In the genomic region with DNA sequence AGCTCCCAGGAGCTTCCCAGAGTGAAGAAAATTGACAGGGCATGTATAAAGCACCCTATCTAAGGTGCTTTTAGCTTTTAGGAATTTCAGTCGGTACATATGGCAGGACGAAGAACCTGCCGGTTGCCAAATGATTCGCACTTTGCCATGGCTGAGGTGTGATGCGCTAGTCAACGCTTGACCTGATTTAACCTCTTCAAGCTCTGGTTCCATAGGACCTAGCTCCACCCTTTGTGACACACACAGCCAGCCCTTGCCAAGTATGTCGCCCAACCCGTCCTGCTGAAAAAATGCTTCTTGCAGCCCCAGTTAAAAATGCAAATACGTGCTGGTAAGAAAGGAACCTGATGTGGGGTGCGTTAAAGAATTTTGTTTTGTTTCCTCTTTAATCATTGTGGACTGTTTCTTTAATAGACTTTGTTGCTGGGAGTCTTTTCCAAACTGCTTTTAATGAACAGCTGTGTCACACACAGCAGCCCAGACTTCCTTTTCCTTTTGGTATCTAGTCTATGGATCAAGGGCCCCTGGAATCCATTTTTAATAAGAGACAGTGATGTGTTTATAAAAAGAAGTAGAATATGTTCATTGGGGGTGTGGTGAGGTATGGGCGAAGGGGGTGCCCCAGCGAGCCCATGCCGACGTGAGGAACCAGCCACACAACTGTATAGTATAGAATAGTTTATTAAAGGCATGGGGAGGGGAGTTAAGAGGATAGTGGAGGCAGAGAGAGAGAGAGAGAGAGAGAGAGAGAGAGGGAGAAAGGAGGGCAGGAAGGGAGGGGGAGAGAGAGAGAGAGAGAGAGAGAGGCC, we compare ENCODE assay signal across 10 mouse cellular contexts. TPM values are rescaled to one million over a fixed set of nuclear protein-coding genes. Genes with fewer than 3 reads are reported as not detected.
DNase-seq lines count a peak whose midpoint lies in the region; ATAC-seq and TF ChIP-seq lines count a peak whose summit lies in the region.
"Had no signal": no experiment of that assay in that cellular context is flagged by ENCODE, and none has a peak within 500 bp of the region (broad histone marks: within the 10 kb centered on the region; RNA-seq: fewer than 3 reads in every experiment).

No protein-coding gene starts in this region.

- intact Hi-C loops in left cerebral cortex, postnatal 14 days (cut with DNase I), result no loop called here

- no peak for DNase-seq in heart, adult 11 months
- DNase-seq in spleen, adult 2 months (ENCODE audit: low read depth in 1 of 2, low spot score in 2 of 2), result no peak
- DNase-seq in spleen, postnatal 4 days (ENCODE audit: low spot score in 2 of 2), result no peak
- no peak for DNase-seq in left cerebral cortex, postnatal 14 days (ENCODE audit: low spot score in 2 of 2)
- DNase-seq in layer of hippocampus, adult 11-12 months (ENCODE audit: low spot score), result no peak
- DNase-seq: cerebellum, adult 11-12 months had no signal

- H3K36me3 ChIP-seq in heart, embryonic 11.5 days (ENCODE audit: control insufficient read depth, insufficient read depth, low read length), result no peaks in the 10 kb centered on the region
- H3K36me3 ChIP-seq in spleen, adult 2 months (ENCODE audit: control insufficient read depth, insufficient read depth, low read length), result peaks cover 2% of the 10 kb centered on the region
- no peaks in the 10 kb centered on the region for H3K36me3 ChIP-seq in limb, embryonic 13.5 days
- H3K36me3 ChIP-seq in small intestine, adult 2 months (ENCODE audit: control insufficient read depth, insufficient read depth, low read length), result no peaks in the 10 kb centered on the region
- H3K36me3 ChIP-seq: forebrain, embryonic 10.5 days had no signal

- no peak for ATAC-seq in heart, embryonic 11.5 days (replicated peaks; ENCODE audit: insufficient number of reproducible peaks, low FRiP score, low TSS enrichment)
- ATAC-seq in limb, embryonic 13.5 days (ENCODE audit: low FRiP score, low read depth), result no peak

- H3K4me3 ChIP-seq in heart, embryonic 11.5 days (ENCODE audit: low read depth, low read length), result no peak overlapping the region
- no peak overlapping the region for H3K4me3 ChIP-seq in spleen, adult 2 months (ENCODE audit: extremely low read depth, insufficient read depth, insufficient read length)
- no peak overlapping the region for H3K4me3 ChIP-seq in limb, embryonic 13.5 days
- peak overlapping the region; percentile 61 for H3K4me3 ChIP-seq in small intestine, adult 2 months (ENCODE audit: low read depth, low read length)

- TF ChIP-seq CTCF in spleen, adult 2 months (IDR thresholded peaks at IDR 0.05; ENCODE audit: extremely low read depth, insufficient read depth, insufficient read length, insufficient replicate concordance), result no peak
- no peak for TF ChIP-seq CTCF in small intestine, adult 2 months (IDR thresholded peaks at IDR 0.05; ENCODE audit: extremely low read depth, insufficient read length, insufficient replicate concordance, low read depth, low read length)

- WGBS in heart, embryonic 11.5 days (ENCODE audit: insufficient replicate concordance), result 72% methylated on average over 14 of the region's 14 CpGs
- WGBS in spleen, adult 2 months, result 67% methylated on average over 14 of the region's 14 CpGs
- 70% methylated on average over 14 of the region's 14 CpGs for WGBS in limb, embryonic 13.5 days
- WGBS in small intestine, adult 2 months, result 23% methylated on average over 14 of the region's 14 CpGs

- H3K4me2 ChIP-seq in heart, embryonic 11.5 days, result peak overlapping the region; percentile 59
- H3K4me2 ChIP-seq in limb, embryonic 13.5 days (replicated peaks), result peak overlapping the region; percentile 50

- no peaks in the 10 kb centered on the region for H3K27me3 ChIP-seq in heart, embryonic 11.5 days (ENCODE audit: control insufficient read depth, insufficient read depth, low read length)
- no peaks in the 10 kb centered on the region for H3K27me3 ChIP-seq in spleen, adult 2 months (ENCODE audit: control insufficient read depth, insufficient read depth, low read length)
- no peaks in the 10 kb centered on the region for H3K27me3 ChIP-seq in limb, embryonic 13.5 days
- no peaks in the 10 kb centered on the region for H3K27me3 ChIP-seq in small intestine, adult 2 months (ENCODE audit: control insufficient read depth, insufficient read depth, low read length)

- no peak for TF ChIP-seq POLR2A in spleen, adult 2 months (IDR thresholded peaks at IDR 0.05; ENCODE audit: low read depth, low read length)
- TF ChIP-seq POLR2A in small intestine, adult 2 months (IDR thresholded peaks at IDR 0.05; ENCODE audit: low read depth, low read length), result no peak

- H3K4me1 ChIP-seq in heart, embryonic 11.5 days (ENCODE audit: control insufficient read depth, insufficient read depth, low read length), result no peaks in the 10 kb centered on the region
- peaks cover 8% of the 10 kb centered on the region; the same call in 1 of the 2 replicates for H3K4me1 ChIP-seq in spleen, adult 2 months (ENCODE audit: control insufficient read depth, insufficient read depth, insufficient read length)
- peaks cover 29% of the 10 kb centered on the region for H3K4me1 ChIP-seq in limb, embryonic 13.5 days
- peaks cover 4% of the 10 kb centered on the region; the same call in 1 of the 2 replicates for H3K4me1 ChIP-seq in small intestine, adult 2 months (ENCODE audit: control insufficient read depth, insufficient read depth, insufficient read length, low read length)

- no peak overlapping the region for H3K9ac ChIP-seq in heart, embryonic 11.5 days (ENCODE audit: low read depth, low read length)
- H3K9ac ChIP-seq in limb, embryonic 13.5 days, result no peak overlapping the region

- no peaks in the 10 kb centered on the region for H3K9me3 ChIP-seq in heart, embryonic 11.5 days (replicated peaks; ENCODE audit: control insufficient read depth, low read length)
- no peaks in the 10 kb centered on the region for H3K9me3 ChIP-seq in limb, embryonic 13.5 days
- H3K9me3 ChIP-seq: forebrain, embryonic 10.5 days had no signal

- H3K27ac ChIP-seq in heart, embryonic 11.5 days (ENCODE audit: low read depth, low read length), result no peak overlapping the region
- peak overlapping the region; percentile 34 for H3K27ac ChIP-seq in spleen, adult 2 months (ENCODE audit: insufficient read depth, low read length)
- H3K27ac ChIP-seq in limb, embryonic 13.5 days, result peak overlapping the region; percentile 3; the same call in 1 of the 2 replicates
- H3K27ac ChIP-seq in small intestine, adult 2 months (ENCODE audit: insufficient read depth, low read depth, low read length), result peak overlapping the region; percentile 94

RNA-seq across cellular contexts. Expression of a gene that starts 34.0 kb away (rescaled TPM):
- 2.5 and 4.1 TPM in 2 replicates for polyA plus RNA-seq in heart, embryonic 11.5 days (2014; fragmentation: Nextera tagmentation; extraction: Ambion mirVana)
- 10.1 and 19.0 TPM in 2 replicates for polyA plus RNA-seq in spleen, adult 2 months (2012; rRNA removed)
- polyA plus RNA-seq in limb, embryonic 13.5 days (2015; fragmentation: Nextera tagmentation; extraction: Ambion mirVana), result 40.5 and 42.8 TPM in 2 replicates
- 3.1 and 13.8 TPM in 2 replicates for polyA plus RNA-seq in small intestine, adult 2 months (2012; rRNA removed)
- total RNA-seq in left cerebral cortex, postnatal 14 days (2021), result 1 to 10 TPM; 3.2 to 3.6 TPM

RNA-seq across cellular contexts. Expression of a gene that starts 47.3 kb away (rescaled TPM):
- polyA plus RNA-seq in heart, embryonic 11.5 days (2014; fragmentation: Nextera tagmentation; extraction: Ambion mirVana), result 54.7 and 62.2 TPM in 2 replicates
- polyA plus RNA-seq in spleen, adult 2 months (2012; rRNA removed), result 37.2 and 52.6 TPM in 2 replicates
- 47.3 and 49.5 TPM in 2 replicates for polyA plus RNA-seq in limb, embryonic 13.5 days (2015; fragmentation: Nextera tagmentation; extraction: Ambion mirVana)
- 16.2 and 39.2 TPM in 2 replicates for polyA plus RNA-seq in small intestine, adult 2 months (2012; rRNA removed)
- total RNA-seq in left cerebral cortex, postnatal 14 days (2021), result 10 to 100 TPM; 49.9 to 50.4 TPM
